Mouse (Mus musculus) C2C12 (cell line): ENCODE measurements around the gene Gna13.

Source experiments
- CEBPB ChIP-seq: IDR thresholded peaks from one replicate; pipeline ENCODE4 v1.6.1; 2011; ENCODE audit warnings: low read depth, mild to moderate bottlenecking, control low read depth, moderate library complexity
- CTCF ChIP-seq: IDR thresholded peaks from one replicate; pipeline ENCODE4 v1.5.1; 2011; ENCODE audit not compliant: control insufficient read depth, insufficient read depth, insufficient read length
- MAX ChIP-seq: IDR thresholded peaks from one replicate; pipeline ENCODE4 v1.6.1; 2011; ENCODE audit warnings: mild to moderate bottlenecking, control low read depth
- MYOD1 ChIP-seq: IDR thresholded peaks from one replicate; pipeline ENCODE4 v1.6.1; 2011; ENCODE audit warnings: low read depth; ENCODE audit not compliant: control insufficient read depth, insufficient read length
- MYOG ChIP-seq: IDR thresholded peaks from one replicate; pipeline ENCODE4 v1.6.1; 2011; ENCODE audit not compliant: control insufficient read depth, insufficient read length; ENCODE audit errors: extremely low read depth
- USF1 ChIP-seq: IDR thresholded peaks from one replicate; pipeline ENCODE4 v1.6.1; 2011; ENCODE audit warnings: low read depth, mild to moderate bottlenecking, control low read depth, moderate library complexity

GRCm38 (mm10) chr11:109357171-109357570, 5.5 kb upstream of the Gna13 start:
- TF ChIP-seq CTCF, result no peak
- TF ChIP-seq USF1, result no peak
- TF ChIP-seq CEBPB, result no peak
- no peak for TF ChIP-seq MAX
- TF ChIP-seq MYOG, result no peak
- TF ChIP-seq MYOD1, result no peak
